Mouse (Mus musculus) midbrain, embryonic 14.5 days (tissue): ENCODE results near the gene Slc7a15. TPM values are rescaled to one million over a fixed set of nuclear protein-coding genes. Genes with fewer than 3 reads are reported as not detected.

ENCODE experiments used
- ATAC-seq: fragments of 200-750 bp; cut with Nextera tagmentation; 2 replicates; pipeline ENCODE4 v1.8.0; 2017; ENCODE audit warnings: moderate number of reproducible peaks, moderate library complexity; ENCODE audit not compliant: low FRiP score, low TSS enrichment
- DNase-seq: peaks from one replicate; pipeline ENCODE4 v3.0.0-alpha.2; 2015
- H3K27ac ChIP-seq: fragments of 300-500 bp; sonication (generic); replicated peaks from 2 replicates; pipeline ENCODE4 v1.5.1; 2014; ENCODE audit warnings: mild to moderate bottlenecking, low read depth, low read length, moderate library complexity
- H3K27me3 ChIP-seq: fragments of 300-500 bp; sonication (generic); 2 replicates; pipeline ENCODE4 v1.6.1; 2014; ENCODE audit warnings: low read length, control low read depth, mixed read lengths; ENCODE audit not compliant: control insufficient read depth, insufficient read depth
- H3K36me3 ChIP-seq: fragments of 300-500 bp; sonication (generic); 2 replicates; pipeline ENCODE4 v1.6.1; 2014; ENCODE audit warnings: low read length, control low read depth; ENCODE audit not compliant: control insufficient read depth, insufficient read depth
- H3K4me1 ChIP-seq: fragments of 300-500 bp; sonication (generic); 2 replicates; pipeline ENCODE4 v1.6.1; 2014; ENCODE audit warnings: mild to moderate bottlenecking, antibody characterized with exemption, low read length, control low read depth; ENCODE audit not compliant: control insufficient read depth, insufficient read depth
- H3K4me2 ChIP-seq: fragments of 300-500 bp; sonication (generic); 2 replicates; pipeline ENCODE4 v1.6.1; 2014; ENCODE audit warnings: mild to moderate bottlenecking, low read length, moderate library complexity
- H3K4me3 ChIP-seq: fragments of 300-500 bp; sonication (generic); replicated peaks from 2 replicates; pipeline ENCODE4 v1.5.1; 2014; ENCODE audit warnings: low read depth, low read length
- H3K9ac ChIP-seq: fragments of 300-500 bp; sonication (generic); replicated peaks from 2 replicates; pipeline ENCODE4 v1.6.1; 2014; ENCODE audit warnings: mild to moderate bottlenecking, low read length, moderate library complexity
- H3K9me3 ChIP-seq: fragments of 300-500 bp; sonication (generic); 2 replicates; pipeline ENCODE4 v1.6.1; 2016; ENCODE audit warnings: low read length, control low read depth, mixed read lengths; ENCODE audit not compliant: control insufficient read depth
- WGBS: fragments of 180-500 bp; shearing (Covaris S2); extraction: QIAGEN DNeasy Blood & Tissue Kit; methylation state at CpG from one replicate; pipeline ENCODE4 v1.1.7; 2014; 5-methylcytosine and 5-hydroxymethylcytosine counted together
- polyA plus RNA-seq: library from polyadenylated mRNA; unstranded; fragments of >200 nt; fragmentation: Nextera tagmentation; extraction: Ambion mirVana; gene quantifications from 2 replicates; pipeline ENCODE4 v1.2.1, GENCODE M21; 2014

The Slc7a15 gene
- polyA plus RNA-seq, 1 experiment from 2014 or later: not detected

GRCm38 (mm10) chr12:8527175-8527574, 71.7 kb downstream of the Slc7a15 start:
- H3K36me3 ChIP-seq: no peaks in the 10 kb centered on the region
- no peak overlapping the region for H3K9ac ChIP-seq
- H3K27ac ChIP-seq: no peak overlapping the region
- no peak for ATAC-seq
- no peaks in the 10 kb centered on the region for H3K27me3 ChIP-seq
- no peak for DNase-seq
- no peaks in the 10 kb centered on the region for H3K9me3 ChIP-seq
- no peak overlapping the region for H3K4me3 ChIP-seq
- H3K4me2 ChIP-seq: no peak overlapping the region
- WGBS: 80% methylated on average over 1 of the region's 1 CpGs
- no peaks in the 10 kb centered on the region for H3K4me1 ChIP-seq

- no peak for DNase-seq
- Histone ChIP-seq H3K4me3 (no peak overlapping the region), H3K9me3 (no peaks in the 10 kb centered on the region), H3K4me1 (no peaks in the 10 kb centered on the region), H3K9ac (no peak overlapping the region), H3K4me2 (no peak overlapping the region), H3K27me3 (no peaks in the 10 kb centered on the region), H3K36me3 (no peaks in the 10 kb centered on the region), H3K27ac (no peak overlapping the region)
- WGBS: 59% methylated on average over 5 of the region's 5 CpGs
- ATAC-seq: no peak
Measured at GRCm38 (mm10) chr12:8524062-8524461, 74.8 kb downstream of the Slc7a15 start.

GRCm38 (mm10) chr12:8522711-8523110, 76.2 kb downstream of the Slc7a15 start:
- DNase-seq (no peak), ATAC-seq (no peak)
- no peaks in the 10 kb centered on the region for H3K36me3 ChIP-seq
- no peak overlapping the region for H3K9ac ChIP-seq
- no peak overlapping the region for H3K27ac ChIP-seq
- H3K4me1 ChIP-seq: no peaks in the 10 kb centered on the region
- H3K4me2 ChIP-seq: no peak overlapping the region
- H3K4me3 ChIP-seq: no peak overlapping the region
- H3K9me3 ChIP-seq: no peaks in the 10 kb centered on the region
- no peaks in the 10 kb centered on the region for H3K27me3 ChIP-seq
- WGBS: 85% methylated on average over 2 of the region's 2 CpGs

- Histone ChIP-seq H3K36me3 (no peaks in the 10 kb centered on the region), H3K9ac (no peak overlapping the region), H3K4me1 (no peaks in the 10 kb centered on the region), H3K9me3 (no peaks in the 10 kb centered on the region), H3K27me3 (no peaks in the 10 kb centered on the region), H3K4me2 (no peak overlapping the region), H3K27ac (no peak overlapping the region), H3K4me3 (no peak overlapping the region)
- WGBS: 57% methylated on average over 12 of the region's 12 CpGs
- DNase-seq (peak; percentile 34), ATAC-seq (no peak)
Measured at GRCm38 (mm10) chr12:8521375-8522047, 77.4 kb downstream of the Slc7a15 start.

GRCm38 (mm10) chr12:8519431-8520160, 79.3 kb downstream of the Slc7a15 start:
- no peak overlapping the region for H3K4me3 ChIP-seq
- H3K9me3 ChIP-seq: no peaks in the 10 kb centered on the region
- H3K9ac ChIP-seq: no peak overlapping the region
- H3K27me3 ChIP-seq: no peaks in the 10 kb centered on the region
- ATAC-seq: no peak
- no peaks in the 10 kb centered on the region for H3K4me1 ChIP-seq
- DNase-seq: no peak
- H3K4me2 ChIP-seq: no peak overlapping the region
- 64% methylated on average over 12 of the region's 12 CpGs for WGBS
- H3K36me3 ChIP-seq: no peaks in the 10 kb centered on the region
- no peak overlapping the region for H3K27ac ChIP-seq

GRCm38 (mm10) chr12:8511037-8511882, 87.6 kb downstream of the Slc7a15 start:
- ATAC-seq: no peak
- 82% methylated on average over 18 of the region's 18 CpGs for WGBS
- no peak overlapping the region for H3K27ac ChIP-seq
- no peak overlapping the region for H3K4me3 ChIP-seq
- H3K36me3 ChIP-seq: no peaks in the 10 kb centered on the region
- H3K4me2 ChIP-seq: no peak overlapping the region
- H3K9ac ChIP-seq: no peak overlapping the region
- no peaks in the 10 kb centered on the region for H3K27me3 ChIP-seq
- H3K9me3 ChIP-seq: no peaks in the 10 kb centered on the region
- H3K4me1 ChIP-seq: no peaks in the 10 kb centered on the region
- DNase-seq: no peak

GRCm38 (mm10) chr12:8510317-8510988, 88.4 kb downstream of the Slc7a15 start:
- no peak for DNase-seq
- WGBS: 88% methylated on average over 6 of the region's 6 CpGs
- no peak overlapping the region for H3K27ac ChIP-seq

GRCm38 (mm10) chr12:8509693-8510092, 89.2 kb downstream of the Slc7a15 start:
- 73% methylated on average over 5 of the region's 5 CpGs for WGBS
- Histone ChIP-seq H3K27me3 (no peaks in the 10 kb centered on the region), H3K27ac (no peak overlapping the region), H3K9me3 (no peaks in the 10 kb centered on the region), H3K4me1 (no peaks in the 10 kb centered on the region), H3K4me3 (no peak overlapping the region), H3K9ac (no peak overlapping the region), H3K4me2 (no peak overlapping the region), H3K36me3 (no peaks in the 10 kb centered on the region)
- ATAC-seq (no peak), DNase-seq (no peak)

More at GRCm38 (mm10) chr12:8510317-8510988, 88.4 kb downstream of the Slc7a15 start:
- no peaks in the 10 kb centered on the region for H3K9me3 ChIP-seq
- no peak overlapping the region for H3K4me3 ChIP-seq
- no peak overlapping the region for H3K4me2 ChIP-seq
- ATAC-seq: no peak
- H3K4me1 ChIP-seq: no peaks in the 10 kb centered on the region
- H3K9ac ChIP-seq: no peak overlapping the region
- no peaks in the 10 kb centered on the region for H3K36me3 ChIP-seq
- H3K27me3 ChIP-seq: no peaks in the 10 kb centered on the region
